Mouse (Mus musculus): ENCODE measurements around the gene Gpat2. TPM values are rescaled to one million over a fixed set of nuclear protein-coding genes. Genes with fewer than 3 reads are reported as not detected.

Gene Gpat2
- polyA plus RNA-seq, 1 experiment from 2014 or later = not detected

GRCm38 (mm10) chr2:127416706-127417105 is 8.3 kb upstream of the Gpat2 start:
- Histone ChIP-seq H3K4me3 (ENCODE audit: inconsistent target) (no peak overlapping the region), H3K79me2 (ENCODE audit: inconsistent target) (no peaks in the 10 kb centered on the region), H3K27ac (no peak overlapping the region), H3K36me3 (ENCODE audit: inconsistent target) (no peaks in the 10 kb centered on the region)
- WGBS (ENCODE audit: missing documents) = 68% methylated on average over 3 of the region's 3 CpGs

- H3K27ac ChIP-seq = no peak overlapping the region
- no peaks in the 10 kb centered on the region for H3K79me2 ChIP-seq (ENCODE audit: inconsistent target)
- 67% methylated on average over 10 of the region's 10 CpGs for WGBS (ENCODE audit: missing documents)
- H3K36me3 ChIP-seq (ENCODE audit: inconsistent target) = no peaks in the 10 kb centered on the region
- no peak overlapping the region for H3K4me3 ChIP-seq (ENCODE audit: inconsistent target)
These were observed 6.6 kb upstream of the Gpat2 start for GRCm38 (mm10) chr2:127418266-127418970.

- Histone ChIP-seq H3K79me2 (ENCODE audit: inconsistent target) (no peaks in the 10 kb centered on the region), H3K27ac (no peak overlapping the region), H3K36me3 (ENCODE audit: inconsistent target) (no peaks in the 10 kb centered on the region; the same call in 1 of the 2 replicates), H3K4me3 (ENCODE audit: inconsistent target) (no peak overlapping the region)
- WGBS (ENCODE audit: missing documents) = 12% methylated on average over 3 of the region's 3 CpGs
These were observed 5.2 kb downstream of the Gpat2 start for GRCm38 (mm10) chr2:127430238-127430637.

GRCm38 (mm10) chr2:127433487-127434295 is 8.7 kb downstream of the Gpat2 start:
- H3K4me3 ChIP-seq (ENCODE audit: inconsistent target) = no peak overlapping the region
- H3K36me3 ChIP-seq (ENCODE audit: inconsistent target) = no peaks in the 10 kb centered on the region; the same call in 1 of the 2 replicates
- 88% methylated on average over 9 of the region's 9 CpGs for WGBS (ENCODE audit: missing documents)

GRCm38 (mm10) chr2:127435135-127435534 is 10.1 kb downstream of the Gpat2 start:
- no peak overlapping the region for H3K27ac ChIP-seq
- H3K4me3 ChIP-seq (ENCODE audit: inconsistent target) = no peak overlapping the region
- 41% methylated on average over 2 of the region's 2 CpGs for WGBS (ENCODE audit: missing documents)
- H3K79me2 ChIP-seq (ENCODE audit: inconsistent target) = no peaks in the 10 kb centered on the region
- no peaks in the 10 kb centered on the region; the same call in 1 of the 2 replicates for H3K36me3 ChIP-seq (ENCODE audit: inconsistent target)

More at GRCm38 (mm10) chr2:127433487-127434295, 8.7 kb downstream of the Gpat2 start:
- H3K79me2 ChIP-seq (ENCODE audit: inconsistent target) = no peaks in the 10 kb centered on the region
- no peak overlapping the region for H3K27ac ChIP-seq

- Histone ChIP-seq H3K27ac (no peak overlapping the region), H3K4me3 (ENCODE audit: inconsistent target) (no peak overlapping the region), H3K79me2 (ENCODE audit: inconsistent target) (no peaks in the 10 kb centered on the region), H3K36me3 (ENCODE audit: inconsistent target) (no peaks in the 10 kb centered on the region; the same call in 1 of the 2 replicates)
- 96% methylated on average over 2 of the region's 2 CpGs for WGBS (ENCODE audit: missing documents)
These were observed 10.6 kb downstream of the Gpat2 start for GRCm38 (mm10) chr2:127435554-127435953.

GRCm38 (mm10) chr2:127437697-127438096 is 12.7 kb downstream of the Gpat2 start:
- H3K27ac ChIP-seq = no peak overlapping the region
- H3K4me3 ChIP-seq (ENCODE audit: inconsistent target) = no peak overlapping the region
- no peaks in the 10 kb centered on the region for H3K79me2 ChIP-seq (ENCODE audit: inconsistent target)
- 92% methylated on average over 5 of the region's 5 CpGs for WGBS (ENCODE audit: missing documents)
- no peaks in the 10 kb centered on the region; the same call in 1 of the 2 replicates for H3K36me3 ChIP-seq (ENCODE audit: inconsistent target)

GRCm38 (mm10) chr2:127444055-127444789 is 19.2 kb downstream of the Gpat2 start, which contains the start of gene Fahd2a:
Gene Fahd2a, minus strand, starts transcription at chr2:127444565.
- H3K27ac ChIP-seq = peak within 1 kb of the TSS; percentile 13; the same call in 1 of the 2 replicates
- 4% methylated on average over 35 of the region's 37 CpGs for WGBS (ENCODE audit: missing documents)
- H3K36me3 ChIP-seq (ENCODE audit: inconsistent target) = no peaks in the 10 kb centered on the region
- H3K79me2 ChIP-seq (ENCODE audit: inconsistent target) = no peaks in the 10 kb centered on the region
- peak within 1 kb of the TSS; percentile 69 for H3K4me3 ChIP-seq (ENCODE audit: inconsistent target)

- no peaks in the 10 kb centered on the region for H3K79me2 ChIP-seq (ENCODE audit: inconsistent target)
- 53% methylated on average over 3 of the region's 3 CpGs for WGBS (ENCODE audit: missing documents)
- H3K27ac ChIP-seq = no peak overlapping the region
- H3K36me3 ChIP-seq (ENCODE audit: inconsistent target) = no peaks in the 10 kb centered on the region
- H3K4me3 ChIP-seq (ENCODE audit: inconsistent target) = no peak overlapping the region
These were observed 21.8 kb downstream of the Gpat2 start for GRCm38 (mm10) chr2:127446847-127447246.

- no peak overlapping the region for H3K27ac ChIP-seq
- H3K36me3 ChIP-seq (ENCODE audit: inconsistent target) = no peaks in the 10 kb centered on the region
- 87% methylated on average over 7 of the region's 7 CpGs for WGBS (ENCODE audit: missing documents)
- H3K4me3 ChIP-seq (ENCODE audit: inconsistent target) = no peak overlapping the region
- H3K79me2 ChIP-seq (ENCODE audit: inconsistent target) = no peaks in the 10 kb centered on the region
These were observed 24.7 kb downstream of the Gpat2 start for GRCm38 (mm10) chr2:127449691-127450090.

- Histone ChIP-seq H3K79me2 (ENCODE audit: inconsistent target) (no peaks in the 10 kb centered on the region), H3K4me3 (ENCODE audit: inconsistent target) (no peak overlapping the region), H3K27ac (no peak overlapping the region), H3K36me3 (ENCODE audit: inconsistent target) (no peaks in the 10 kb centered on the region)
- 19% methylated on average over 6 of the region's 6 CpGs for WGBS (ENCODE audit: missing documents)
These were observed 26.7 kb downstream of the Gpat2 start for GRCm38 (mm10) chr2:127451748-127452147.

- 73% methylated on average over 9 of the region's 9 CpGs for WGBS (ENCODE audit: missing documents)
- Histone ChIP-seq H3K36me3 (ENCODE audit: inconsistent target) (no peaks in the 10 kb centered on the region), H3K4me3 (ENCODE audit: inconsistent target) (no peak overlapping the region), H3K79me2 (ENCODE audit: inconsistent target) (no peaks in the 10 kb centered on the region), H3K27ac (no peak overlapping the region)
These were observed 28.1 kb downstream of the Gpat2 start for GRCm38 (mm10) chr2:127453141-127453540.

- H3K79me2 ChIP-seq (ENCODE audit: inconsistent target) = no peaks in the 10 kb centered on the region
- H3K4me3 ChIP-seq (ENCODE audit: inconsistent target) = no peak overlapping the region
- no peaks in the 10 kb centered on the region for H3K36me3 ChIP-seq (ENCODE audit: inconsistent target)
- 2% methylated on average over 5 of the region's 5 CpGs for WGBS (ENCODE audit: missing documents)
- H3K27ac ChIP-seq = no peak overlapping the region
These were observed 28.8 kb downstream of the Gpat2 start for GRCm38 (mm10) chr2:127453764-127454163.

GRCm38 (mm10) chr2:127459341-127459740 is 34.3 kb downstream of the Gpat2 start:
- H3K27ac ChIP-seq = no peak overlapping the region
- H3K36me3 ChIP-seq (ENCODE audit: inconsistent target) = no peaks in the 10 kb centered on the region
- WGBS (ENCODE audit: missing documents) = 88% methylated on average over 2 of the region's 2 CpGs
- H3K4me3 ChIP-seq (ENCODE audit: inconsistent target) = no peak overlapping the region
- H3K79me2 ChIP-seq (ENCODE audit: inconsistent target) = no peaks in the 10 kb centered on the region
